Mouse (Mus musculus): ENCODE results near the gene Pla2g4e.

The Pla2g4e gene

GRCm38 (mm10) chr2:120235947-120236640 is 9.0 kb downstream of the Pla2g4e start:
- DNase-seq: no peak

- DNase-seq: peak; percentile 62
These were observed 9.8 kb downstream of the Pla2g4e start for GRCm38 (mm10) chr2:120235381-120235780.

GRCm38 (mm10) chr2:120231642-120232041 is 13.5 kb downstream of the Pla2g4e start:
- DNase-seq: no peak

- no peak for DNase-seq
These were observed 30.5 kb downstream of the Pla2g4e start for GRCm38 (mm10) chr2:120214600-120214999.

- DNase-seq: no peak
These were observed 33.7 kb downstream of the Pla2g4e start for GRCm38 (mm10) chr2:120211448-120211847.

DNA sequence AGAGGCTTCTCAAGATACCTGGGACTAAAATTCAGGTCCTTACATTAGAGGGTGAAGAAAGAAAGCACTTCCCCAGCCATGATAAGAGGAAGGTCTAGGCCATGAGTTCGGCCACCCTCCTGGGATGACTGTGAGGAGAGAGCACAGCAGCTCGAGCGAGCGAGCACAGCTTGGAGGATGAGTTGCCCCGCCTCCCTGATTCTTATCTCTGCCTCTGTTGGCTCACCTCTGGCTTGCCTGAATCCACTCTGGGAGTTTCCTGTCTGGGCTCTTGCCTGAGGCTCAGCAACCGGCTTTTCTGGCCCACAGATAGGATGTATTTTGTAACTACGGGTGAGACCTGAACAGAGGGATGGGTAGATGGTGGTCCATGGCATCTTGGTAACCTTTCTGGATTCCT is 37.2 kb downstream of the Pla2g4e start:
- no peak for DNase-seq

GRCm38 (mm10) chr2:120207028-120207427 is 38.1 kb downstream of the Pla2g4e start:
- no peak for DNase-seq

DNA sequence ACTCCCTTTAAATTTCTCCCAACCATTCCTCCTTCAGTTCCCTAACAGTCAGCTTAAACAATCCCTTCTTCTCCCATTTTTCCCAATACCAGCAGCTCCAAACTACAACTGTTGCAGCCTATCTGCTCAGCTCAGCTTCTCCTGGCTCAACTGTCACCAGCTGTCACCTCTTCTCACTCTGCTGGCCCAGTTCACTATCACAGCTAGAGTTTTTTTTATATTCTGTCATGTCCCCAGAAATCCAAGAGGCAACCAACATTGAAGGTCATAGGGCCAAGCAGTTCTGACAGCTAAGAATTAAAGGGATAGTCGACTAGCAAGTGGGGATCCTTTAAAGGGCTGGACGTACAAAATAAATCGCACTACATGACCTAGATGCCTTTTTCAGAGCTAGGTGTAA is 41.4 kb downstream of the Pla2g4e start:
- DNase-seq: no peak

GRCm38 (mm10) chr2:120200077-120200476 is 45.1 kb downstream of the Pla2g4e start:
- peak; percentile 67 for DNase-seq

DNA sequence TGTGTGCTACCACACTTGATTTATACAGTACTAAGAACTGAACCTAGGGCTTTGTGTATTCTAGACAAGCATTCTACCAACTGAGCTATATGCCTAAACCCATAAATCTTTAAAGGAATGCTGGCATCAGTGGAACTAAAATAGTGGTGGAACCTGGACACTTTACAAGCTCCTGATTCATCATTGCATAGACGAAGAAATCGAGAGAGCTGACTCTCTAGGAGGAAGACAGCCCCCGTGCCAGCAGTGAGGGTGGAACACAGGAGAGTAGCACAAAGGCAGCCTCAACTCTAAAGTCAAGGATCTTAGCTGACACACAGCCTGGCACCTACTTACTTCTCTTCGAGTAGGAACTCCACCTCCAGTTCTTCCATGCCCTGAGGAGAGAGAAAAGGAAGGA is 57.0 kb downstream of the Pla2g4e start:
- no peak for DNase-seq

- no peak for DNase-seq
These were observed 57.6 kb downstream of the Pla2g4e start for GRCm38 (mm10) chr2:120187583-120187982.

- DNase-seq: no peak
These were observed 59.4 kb downstream of the Pla2g4e start for GRCm38 (mm10) chr2:120185527-120186276.

DNA sequence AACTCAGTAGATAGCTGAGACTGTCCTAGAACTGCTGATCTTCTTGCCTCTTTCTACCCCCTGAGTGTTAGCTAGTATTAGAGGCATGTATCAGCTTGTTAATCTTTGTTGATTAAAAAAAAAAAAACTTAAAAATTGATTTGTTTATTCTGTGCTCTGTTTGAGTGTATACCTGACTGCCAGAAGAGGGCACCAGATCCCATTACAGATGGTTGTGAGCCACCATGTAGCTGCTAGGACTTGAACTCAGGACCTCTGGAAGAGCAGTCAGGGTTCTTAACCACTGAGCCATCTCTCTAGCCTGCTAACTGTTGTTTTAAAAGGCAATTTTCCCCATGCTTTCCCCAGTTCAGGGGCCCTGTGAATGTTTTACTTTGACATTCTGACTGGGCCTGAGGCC is 66.2 kb downstream of the Pla2g4e start:
- DNase-seq: no peak

DNA sequence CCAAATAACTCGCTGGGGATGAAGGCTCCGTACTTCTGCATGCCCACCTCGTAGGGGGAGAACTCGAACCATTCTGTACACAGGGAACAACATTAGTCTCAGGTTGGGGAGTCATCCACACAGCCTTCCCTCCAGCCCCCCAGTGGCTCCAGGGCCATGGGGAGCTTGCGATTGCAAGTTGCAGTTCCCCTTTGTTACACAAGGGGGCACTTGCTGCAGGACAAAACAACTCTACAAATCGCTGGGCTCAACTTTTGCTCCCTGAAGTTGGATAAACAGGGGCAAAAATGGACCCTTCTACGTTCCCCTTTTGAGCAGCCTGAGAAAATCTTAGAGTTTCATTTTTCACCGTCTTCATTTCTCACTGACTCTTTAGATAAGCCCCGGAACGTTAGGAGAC is 71.4 kb downstream of the Pla2g4e start:
- peak; percentile 64 for DNase-seq

- no peak for DNase-seq
These were observed 73.8 kb downstream of the Pla2g4e start for GRCm38 (mm10) chr2:120171362-120171761.

DNA sequence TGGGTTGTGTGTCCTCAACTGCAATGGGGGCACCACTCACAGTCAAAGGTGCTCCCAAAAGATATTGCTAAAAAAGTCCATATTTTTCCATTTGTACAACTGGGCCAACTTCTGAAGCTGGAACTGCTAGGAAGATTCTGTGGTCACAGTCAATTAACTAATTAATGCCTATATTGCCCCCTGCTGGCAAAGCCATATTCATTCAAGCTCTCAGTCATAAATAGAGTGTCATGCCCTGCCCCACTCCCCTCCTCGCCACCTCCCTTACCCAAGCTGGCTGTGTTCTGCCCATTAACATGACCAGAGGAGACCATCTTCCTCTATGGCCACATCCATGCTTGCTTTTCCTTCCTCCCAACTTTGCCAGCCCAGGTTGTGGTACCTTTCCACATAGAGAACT is 74.4 kb downstream of the Pla2g4e start:
- no peak for DNase-seq

GRCm38 (mm10) chr2:120169382-120169781 is 75.8 kb downstream of the Pla2g4e start:
- no peak for DNase-seq

GRCm38 (mm10) chr2:120167763-120168162 is 77.4 kb downstream of the Pla2g4e start:
- DNase-seq: no peak

DNA sequence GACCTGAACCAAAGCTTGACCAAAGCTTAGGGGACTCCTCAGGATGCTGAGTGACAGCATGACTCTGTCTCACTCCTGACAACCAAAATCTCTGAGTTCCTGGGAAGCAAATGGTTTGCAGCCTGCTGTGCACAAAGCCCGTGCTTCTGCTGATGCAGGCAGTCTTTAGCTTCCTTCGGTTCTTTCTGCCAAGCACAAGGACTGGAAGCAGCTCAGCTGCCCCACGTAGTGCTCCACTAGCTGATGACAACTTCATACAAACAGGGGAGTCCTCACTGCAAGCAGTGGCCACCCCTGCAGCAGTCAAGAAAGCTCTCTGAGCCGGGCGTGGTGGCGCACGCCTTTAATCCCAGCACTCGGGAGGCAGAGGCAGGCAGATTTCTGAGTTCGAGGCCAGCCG is 79.7 kb downstream of the Pla2g4e start:
- DNase-seq: no peak

- no peak for DNase-seq
These were observed 85.7 kb downstream of the Pla2g4e start for GRCm38 (mm10) chr2:120159434-120159833.

- no peak for DNase-seq
These were observed 86.3 kb downstream of the Pla2g4e start for GRCm38 (mm10) chr2:120158846-120159245.

GRCm38 (mm10) chr2:120158016-120158415 is 87.1 kb downstream of the Pla2g4e start:
- DNase-seq: no peak

GRCm38 (mm10) chr2:120157606-120158005 is 87.5 kb downstream of the Pla2g4e start:
- DNase-seq: no peak

DNA sequence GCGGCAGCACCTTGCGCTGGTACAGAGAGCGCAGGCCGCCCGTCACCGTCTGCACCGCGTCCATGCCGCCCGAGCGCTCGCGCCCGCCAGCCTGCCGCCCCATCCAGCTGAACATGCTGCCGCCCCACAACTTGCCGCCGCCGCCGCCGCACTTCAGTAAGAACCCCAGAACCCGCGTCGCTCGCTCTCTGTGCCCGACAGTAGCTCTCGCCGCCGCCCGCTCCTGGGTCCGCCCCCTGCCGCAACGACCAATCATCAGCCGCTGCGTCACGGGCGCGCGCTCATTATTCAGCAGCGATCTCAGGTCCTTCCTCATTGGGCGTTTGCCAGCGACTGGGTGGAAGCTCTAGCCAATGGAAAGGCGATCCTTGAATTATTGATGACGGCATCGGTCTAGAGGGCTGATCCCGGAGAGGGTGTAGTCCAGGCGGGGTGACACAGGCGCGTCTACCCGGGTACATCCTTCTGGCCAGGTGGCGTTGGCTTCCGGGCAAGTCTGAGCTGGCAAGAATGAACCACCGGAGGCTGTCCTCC is 90.7 kb downstream of the Pla2g4e start, which contains the start of gene Ehd4:
Gene Ehd4, minus strand, starts transcription at position 246 of the 534 bp plus-strand sequence.
- peak; percentile 99 for DNase-seq
